ENCODE assay signal across 13 mouse cellular contexts in genomic region chr3:60056451-60056850, GRCm38 (mm10). TPM values are rescaled to one million over a fixed set of nuclear protein-coding genes. Genes with fewer than 3 reads are reported as not detected.
DNase-seq lines count a peak whose midpoint lies in the region; ATAC-seq lines count a peak whose summit lies in the region.
"Had no signal": no experiment of that assay in that cellular context is flagged by ENCODE, and none has a peak within 500 bp of the region (broad histone marks: within the 10 kb centered on the region; RNA-seq: fewer than 3 reads in every experiment).

No protein-coding gene starts in this region.

- H3K9ac ChIP-seq in kidney, embryonic 15.5 days: no peak overlapping the region
- H3K9ac ChIP-seq: limb, embryonic 13.5 days had no signal

- no peaks in the 10 kb centered on the region for H3K9me3 ChIP-seq in kidney, embryonic 15.5 days (replicated peaks)
- H3K9me3 ChIP-seq: limb, embryonic 13.5 days had no signal

- H3K27me3 ChIP-seq in kidney, embryonic 15.5 days: no peaks in the 10 kb centered on the region
- H3K27me3 ChIP-seq: limb, embryonic 13.5 days had no signal

- H3K4me3 ChIP-seq in kidney, embryonic 15.5 days (replicated peaks): no peak overlapping the region
- H3K4me3 ChIP-seq: limb, embryonic 13.5 days had no signal

- no peaks in the 10 kb centered on the region for H3K36me3 ChIP-seq in kidney, embryonic 15.5 days
- H3K36me3 ChIP-seq: limb, embryonic 13.5 days had no signal

- no peaks in the 10 kb centered on the region for H3K4me1 ChIP-seq in kidney, embryonic 15.5 days
- H3K4me1 ChIP-seq: limb, embryonic 13.5 days had no signal

- ATAC-seq in kidney, embryonic 15.5 days (replicated peaks; ENCODE audit: low FRiP score): no peak

- WGBS in kidney, embryonic 15.5 days: 29% methylated on average over 3 of the region's 3 CpGs

- DNase-seq in adrenal gland, postnatal 10 days: peak; percentile 10
- DNase-seq in adrenal gland, adult 18-20 months (ENCODE audit: low spot score in 2 of 2): no peak
- DNase-seq in kidney, postnatal 14 days: peak; percentile 7
- peak; percentile 57 for DNase-seq in 416B (ENCODE audit: low read depth)
- peak; percentile 48 for DNase-seq in embryo, embryonic 11 days
- DNase-seq in heart, postnatal 14 days: no peak
- no peak for DNase-seq in layer of hippocampus, postnatal 10 days (ENCODE audit: low spot score in 2 of 2)

- no peak overlapping the region for H3K27ac ChIP-seq in kidney, embryonic 15.5 days
- H3K27ac ChIP-seq: limb, embryonic 13.5 days had no signal

- no peak overlapping the region for H3K4me2 ChIP-seq in kidney, embryonic 15.5 days
- H3K4me2 ChIP-seq: limb, embryonic 13.5 days had no signal

- intact Hi-C loops in heart, postnatal 14 days (cut with DNase I): no loop called here

RNA-seq across cellular contexts. Expression of gene Sucnr1, which starts 25.2 kb away (rescaled TPM):
- 1 to 10 TPM; 1.6 to 2.3 TPM for total RNA-seq in adrenal gland, postnatal 10 days (2021)
- 1 to 10 TPM in 1 of 2 experiments, not detected in 1; 6.5 TPM for total RNA-seq in adrenal gland, adult 18-20 months (2021)
- 4.4 and 5.4 TPM in 2 replicates for polyA plus RNA-seq in kidney, embryonic 15.5 days (2015; fragmentation: Nextera tagmentation; extraction: Ambion mirVana)
- not detected for total RNA-seq in heart, postnatal 14 days (2021)
- not detected for total RNA-seq in layer of hippocampus, postnatal 10 days (2021)
- total RNA-seq: neutrophil, adult 5-6 weeks had no signal
- polyA plus RNA-seq: C2C12 had no signal

RNA-seq across cellular contexts. Expression of gene Aadac, which starts 30.9 kb away (rescaled TPM):
- 10 to 100 TPM; 29.5 to 65.2 TPM for total RNA-seq in adrenal gland, postnatal 10 days (2021)
- total RNA-seq in adrenal gland, adult 18-20 months (2021): not detected
- polyA plus RNA-seq in kidney, embryonic 15.5 days (2015; fragmentation: Nextera tagmentation; extraction: Ambion mirVana): 22.1 and 28.3 TPM in 2 replicates
- total RNA-seq in heart, postnatal 14 days (2021): not detected
- not detected for total RNA-seq in layer of hippocampus, postnatal 10 days (2021)
- total RNA-seq: heart, postnatal 10 days; neutrophil, adult 5-6 weeks had no signal
- polyA plus RNA-seq: C2C12; cerebellum, adult 2 months; limb, embryonic 13.5 days had no signal

RNA-seq across cellular contexts. Expression of gene Aadacl2, which starts 49.9 kb away (rescaled TPM):
- total RNA-seq in adrenal gland, postnatal 10 days (2021): not detected
- total RNA-seq in adrenal gland, adult 18-20 months (2021): not detected
- polyA plus RNA-seq in kidney, embryonic 15.5 days (2015; fragmentation: Nextera tagmentation; extraction: Ambion mirVana): not detected in 2 replicates
- total RNA-seq in heart, postnatal 14 days (2021): not detected
- not detected for total RNA-seq in layer of hippocampus, postnatal 10 days (2021)
- total RNA-seq: heart, postnatal 10 days; neutrophil, adult 5-6 weeks had no signal
- polyA plus RNA-seq: C2C12; cerebellum, adult 2 months; limb, embryonic 13.5 days had no signal

Comparison
In these comparisons a context has a peak if more than half of its experiments do, and no peak if none do; other contexts are left out.
1. DNase-seq: peak in adrenal gland, postnatal 10 days (single experiment), kidney, postnatal 14 days (single experiment), 416B (single experiment) and embryo, embryonic 11 days (single experiment); none in adrenal gland, adult 18-20 months (0 of 2), heart, postnatal 14 days (0 of 2) and layer of hippocampus, postnatal 10 days (0 of 2).
2. RNA of gene Aadac, which starts 30.9 kb away (total RNA-seq): 29.5 to 65.2 TPM in adrenal gland, postnatal 10 days; not detected in adrenal gland, adult 18-20 months, not detected in heart, postnatal 14 days and not detected in layer of hippocampus, postnatal 10 days; every median in the first group is over 10 times any median in the second.